Mouse (Mus musculus): ENCODE data around the gene Cilp. TPM values are rescaled to one million over a fixed set of nuclear protein-coding genes. Genes with fewer than 3 reads are reported as not detected.
A peak's percentile ranks its signal among the peaks of the same experiment; 100 is the strongest.
"Not testable (repeated sequence)": the region's sequence is repeated elsewhere in the genome, so short reads cannot be mapped to it uniquely, and the experiment has no call there.

Gene Cilp
- polyA plus RNA-seq, 1 experiment from 2014 or later, result 0.23 TPM

DNA sequence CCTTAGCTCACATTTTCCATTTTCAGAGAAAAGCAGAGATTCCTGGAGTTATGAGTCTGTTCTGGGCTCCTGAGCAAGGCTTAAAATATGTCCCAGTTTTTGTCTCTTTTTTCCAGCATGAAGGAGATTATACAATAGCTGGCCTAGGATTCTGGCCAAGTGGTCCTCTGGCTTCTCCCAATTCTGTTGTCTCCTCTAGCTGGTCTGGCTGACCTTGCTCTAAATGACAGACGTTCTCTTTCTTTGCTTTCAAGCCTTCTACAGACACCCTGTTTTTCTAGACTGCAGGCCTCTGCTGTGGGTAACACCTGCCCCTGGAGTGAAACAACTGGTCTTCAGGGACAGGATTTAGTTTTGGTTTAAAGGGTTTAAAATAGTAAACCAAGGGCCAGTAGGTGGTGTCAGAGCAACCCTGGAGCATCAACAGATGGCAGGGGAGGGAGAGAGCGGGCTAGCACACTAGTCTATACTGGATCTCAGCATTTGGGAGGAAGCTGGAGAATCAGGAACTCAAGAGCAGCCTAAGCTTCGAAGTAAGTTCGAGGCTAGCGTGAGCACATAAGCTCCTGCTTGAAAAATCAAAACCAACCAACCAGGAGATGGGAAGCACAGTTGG is 16.7 kb downstream of the Cilp start:
- Histone ChIP-seq H3K27ac (ENCODE audit: low read depth, low read length) (no peak overlapping the region), H3K4me1 (ENCODE audit: control insufficient read depth, insufficient read depth, low read length) (no peaks in the 10 kb centered on the region), H3K9ac (replicated peaks; ENCODE audit: low read depth, low read length) (no peak overlapping the region), H3K9me3 (ENCODE audit: control insufficient read depth, low read length) (no peaks in the 10 kb centered on the region), H3K4me3 (ENCODE audit: low read depth, low read length) (no peak overlapping the region), H3K4me2 (ENCODE audit: low read depth, low read length) (no peak overlapping the region), H3K27me3 (ENCODE audit: control insufficient read depth, insufficient read depth, low read length) (no peaks in the 10 kb centered on the region), H3K36me3 (ENCODE audit: control insufficient read depth, insufficient read depth, low read length) (no peaks in the 10 kb centered on the region)
- no peak for ATAC-seq (ENCODE audit: low read depth)
- WGBS, result 73% methylated on average over 5 of the region's 5 CpGs

GRCm38 (mm10) chr9:65283301-65283700 is 18.3 kb downstream of the Cilp start:
- H3K9ac ChIP-seq (replicated peaks; ENCODE audit: low read depth, low read length), result no peak overlapping the region
- 2% methylated on average over 3 of the region's 3 CpGs for WGBS

GRCm38 (mm10) chr9:65288252-65288651 is 23.3 kb downstream of the Cilp start:
- 90% methylated on average over 5 of the region's 5 CpGs for WGBS
- H3K27ac ChIP-seq (ENCODE audit: low read depth, low read length); H3K27me3 ChIP-seq (ENCODE audit: control insufficient read depth, insufficient read depth, low read length); H3K9ac ChIP-seq (replicated peaks; ENCODE audit: low read depth, low read length); H3K4me3 ChIP-seq (ENCODE audit: low read depth, low read length); H3K4me1 ChIP-seq (ENCODE audit: control insufficient read depth, insufficient read depth, low read length); H3K9me3 ChIP-seq (ENCODE audit: control insufficient read depth, low read length); ATAC-seq (ENCODE audit: low read depth); H3K4me2 ChIP-seq (ENCODE audit: low read depth, low read length); H3K36me3 ChIP-seq (ENCODE audit: control insufficient read depth, insufficient read depth, low read length): not testable (repeated sequence)

More at GRCm38 (mm10) chr9:65283301-65283700, 18.3 kb downstream of the Cilp start:
- 0 out of 2 replicates have a peak, but pooled peaks have one; percentile 49 for ATAC-seq (ENCODE audit: low read depth)
- H3K27me3 ChIP-seq (ENCODE audit: control insufficient read depth, insufficient read depth, low read length), result no peaks in the 10 kb centered on the region
- no peaks in the 10 kb centered on the region for H3K9me3 ChIP-seq (ENCODE audit: control insufficient read depth, low read length)
- H3K4me1 ChIP-seq (ENCODE audit: control insufficient read depth, insufficient read depth, low read length), result no peaks in the 10 kb centered on the region
- H3K4me3 ChIP-seq (ENCODE audit: low read depth, low read length), result no peak overlapping the region
- no peaks in the 10 kb centered on the region for H3K36me3 ChIP-seq (ENCODE audit: control insufficient read depth, insufficient read depth, low read length)
- no peak overlapping the region for H3K4me2 ChIP-seq (ENCODE audit: low read depth, low read length)
- no peak overlapping the region for H3K27ac ChIP-seq (ENCODE audit: low read depth, low read length)

GRCm38 (mm10) chr9:65289988-65290387 is 25.0 kb downstream of the Cilp start:
- peaks cover 2% of the 10 kb centered on the region; the same call in 1 of the 2 replicates for H3K27me3 ChIP-seq (ENCODE audit: control insufficient read depth, insufficient read depth, low read length)
- H3K4me3 ChIP-seq (ENCODE audit: low read depth, low read length), result no peak overlapping the region
- H3K4me2 ChIP-seq (ENCODE audit: low read depth, low read length), result no peak overlapping the region
- WGBS, result 95% methylated on average over 4 of the region's 4 CpGs
- no peak overlapping the region for H3K9ac ChIP-seq (replicated peaks; ENCODE audit: low read depth, low read length)
- H3K9me3 ChIP-seq (ENCODE audit: control insufficient read depth, low read length), result no peaks in the 10 kb centered on the region
- ATAC-seq (ENCODE audit: low read depth), result no peak
- no peak overlapping the region for H3K27ac ChIP-seq (ENCODE audit: low read depth, low read length)
- H3K4me1 ChIP-seq (ENCODE audit: control insufficient read depth, insufficient read depth, low read length), result peaks cover 2% of the 10 kb centered on the region
- H3K36me3 ChIP-seq (ENCODE audit: control insufficient read depth, insufficient read depth, low read length), result no peaks in the 10 kb centered on the region

- no peak overlapping the region for H3K9ac ChIP-seq (replicated peaks; ENCODE audit: low read depth, low read length)
- 0 out of 2 replicates have a peak, but pooled peaks cover 4% of the 10 kb centered on the region for H3K36me3 ChIP-seq (ENCODE audit: control insufficient read depth, insufficient read depth, low read length)
- 91% methylated on average over 3 of the region's 3 CpGs for WGBS
- H3K27me3 ChIP-seq (ENCODE audit: control insufficient read depth, insufficient read depth, low read length), result peaks cover 2% of the 10 kb centered on the region; the same call in 1 of the 2 replicates
- no peak for ATAC-seq (ENCODE audit: low read depth)
- H3K4me2 ChIP-seq (ENCODE audit: low read depth, low read length), result no peak overlapping the region
- H3K9me3 ChIP-seq (ENCODE audit: control insufficient read depth, low read length), result no peaks in the 10 kb centered on the region
- peaks cover 13% of the 10 kb centered on the region for H3K4me1 ChIP-seq (ENCODE audit: control insufficient read depth, insufficient read depth, low read length)
- H3K27ac ChIP-seq (ENCODE audit: low read depth, low read length), result no peak overlapping the region
- no peak overlapping the region for H3K4me3 ChIP-seq (ENCODE audit: low read depth, low read length)
Measured at GRCm38 (mm10) chr9:65292421-65292820, 27.4 kb downstream of the Cilp start.

DNA sequence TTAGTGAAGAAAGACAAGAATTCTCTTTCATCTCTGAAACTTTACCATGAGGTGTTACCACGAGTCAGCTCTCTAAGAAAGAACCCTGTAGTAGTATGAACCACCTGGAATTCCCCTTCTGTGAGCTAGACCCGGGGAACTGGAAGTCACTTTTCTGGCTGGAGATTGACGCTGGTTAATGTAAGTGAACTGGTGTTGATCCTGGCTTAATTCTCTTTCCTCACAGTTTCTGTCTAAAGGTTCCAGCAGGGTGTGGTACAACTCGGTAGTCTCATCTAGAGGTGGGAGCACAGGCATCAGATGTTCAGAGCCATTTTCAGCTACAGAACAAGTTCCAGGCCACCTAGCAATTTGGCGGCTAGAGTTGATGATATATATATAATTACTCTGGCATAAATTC is 28.1 kb downstream of the Cilp start:
- ATAC-seq (ENCODE audit: low read depth), result no peak

GRCm38 (mm10) chr9:65293580-65293972 is 28.6 kb downstream of the Cilp start:
- Histone ChIP-seq H3K4me1 (ENCODE audit: control insufficient read depth, insufficient read depth, low read length) (peaks cover 13% of the 10 kb centered on the region), H3K9ac (replicated peaks; ENCODE audit: low read depth, low read length) (peak overlapping the region; percentile 50), H3K9me3 (ENCODE audit: control insufficient read depth, low read length) (no peaks in the 10 kb centered on the region), H3K4me2 (ENCODE audit: low read depth, low read length) (peak overlapping the region; percentile 89), H3K4me3 (ENCODE audit: low read depth, low read length) (peak overlapping the region; percentile 97), H3K27ac (ENCODE audit: low read depth, low read length) (0 out of 2 replicates have a peak overlapping the region, but pooled peaks have one; percentile 58), H3K27me3 (ENCODE audit: control insufficient read depth, insufficient read depth, low read length) (peaks cover 2% of the 10 kb centered on the region; the same call in 1 of the 2 replicates), H3K36me3 (ENCODE audit: control insufficient read depth, insufficient read depth, low read length) (0 out of 2 replicates have a peak, but pooled peaks cover 4% of the 10 kb centered on the region)
- under 1% methylated on average over 9 of the region's 9 CpGs for WGBS
- ATAC-seq (ENCODE audit: low read depth), result no peak

More for the DNA sequence above, 28.1 kb downstream of the Cilp start:
- 47% methylated on average over 5 of the region's 5 CpGs for WGBS
- H3K4me1 ChIP-seq (ENCODE audit: control insufficient read depth, insufficient read depth, low read length), result peaks cover 13% of the 10 kb centered on the region
- H3K27ac ChIP-seq (ENCODE audit: low read depth, low read length), result no peak overlapping the region
- H3K4me3 ChIP-seq (ENCODE audit: low read depth, low read length), result peak overlapping the region; percentile 97
- H3K9ac ChIP-seq (replicated peaks; ENCODE audit: low read depth, low read length), result peak overlapping the region; percentile 50
- peak overlapping the region; percentile 89 for H3K4me2 ChIP-seq (ENCODE audit: low read depth, low read length)
- 0 out of 2 replicates have a peak, but pooled peaks cover 4% of the 10 kb centered on the region for H3K36me3 ChIP-seq (ENCODE audit: control insufficient read depth, insufficient read depth, low read length)
- H3K27me3 ChIP-seq (ENCODE audit: control insufficient read depth, insufficient read depth, low read length), result peaks cover 2% of the 10 kb centered on the region; the same call in 1 of the 2 replicates
- no peaks in the 10 kb centered on the region for H3K9me3 ChIP-seq (ENCODE audit: control insufficient read depth, low read length)

DNA sequence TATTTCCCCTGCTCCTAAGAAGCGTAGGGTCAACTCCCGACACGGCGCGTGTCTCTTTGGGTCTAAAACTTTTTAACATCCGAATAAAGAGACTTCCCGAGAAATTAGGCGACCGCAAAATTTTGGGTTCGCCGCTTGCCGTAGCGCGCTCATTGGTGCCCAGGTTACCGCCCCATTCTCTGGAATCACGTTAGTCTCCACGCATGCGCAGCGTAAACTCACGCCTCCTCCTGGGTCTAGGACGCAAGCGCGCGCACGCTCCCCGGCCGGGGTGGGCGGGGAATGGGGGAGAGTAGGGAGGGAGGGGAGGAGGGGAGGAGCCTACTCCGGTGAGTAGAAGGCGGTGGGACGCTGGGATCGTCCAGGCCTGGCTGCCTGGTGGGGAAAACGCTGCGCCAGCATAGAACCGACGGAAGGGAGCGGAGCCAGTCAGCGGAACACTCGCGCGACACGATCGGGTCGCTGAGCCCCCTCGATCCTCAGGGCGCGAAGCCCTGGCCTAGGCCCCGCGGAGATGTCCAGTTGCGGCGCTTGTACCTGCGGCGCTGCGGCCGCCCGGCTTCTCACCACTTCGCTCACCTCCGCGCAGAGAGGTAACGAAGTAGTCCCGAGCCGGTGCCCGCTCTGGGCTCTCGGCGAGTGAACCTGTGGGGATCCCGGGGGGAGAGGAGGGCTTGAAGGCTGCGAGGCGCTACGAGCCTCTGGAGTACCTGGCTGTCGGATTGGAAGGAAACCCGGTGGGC is 29.2 kb downstream of the Cilp start, which contains the start of gene Clpx:
Clpx (plus strand) TSS at position 288 of the 743 bp plus-strand sequence.
- ATAC-seq (ENCODE audit: low read depth), result peak; percentile 95
- WGBS, result under 1% methylated on average over 71 of the region's 71 CpGs
- H3K36me3 ChIP-seq (ENCODE audit: control insufficient read depth, insufficient read depth, low read length), result 0 out of 2 replicates have a peak, but pooled peaks cover 4% of the 10 kb centered on the region
- peak within 1 kb of the TSS; percentile 97 for H3K4me3 ChIP-seq (ENCODE audit: low read depth, low read length)
- H3K27ac ChIP-seq (ENCODE audit: low read depth, low read length), result peak within 1 kb of the TSS; percentile 82
- H3K27me3 ChIP-seq (ENCODE audit: control insufficient read depth, insufficient read depth, low read length), result peaks cover 2% of the 10 kb centered on the region; the same call in 1 of the 2 replicates
- H3K4me1 ChIP-seq (ENCODE audit: control insufficient read depth, insufficient read depth, low read length), result peaks cover 13% of the 10 kb centered on the region
- peak within 1 kb of the TSS; percentile 93 for H3K9ac ChIP-seq (replicated peaks; ENCODE audit: low read depth, low read length)
- H3K4me2 ChIP-seq (ENCODE audit: low read depth, low read length), result peak within 1 kb of the TSS; percentile 89
- H3K9me3 ChIP-seq (ENCODE audit: control insufficient read depth, low read length), result no peaks in the 10 kb centered on the region

Measured in neural tube, embryonic 14.5 days (tissue).